Mouse (Mus musculus): ENCODE results near the gene Fam243.

The Fam243 gene

GRCm38 (mm10) chr16:92321341-92321740 lies at the start of gene Fam243:
TSS of gene Fam243 (minus strand) at chr16:92321441.
- no peak for DNase-seq (ENCODE audit: low read depth, low spot score)

DNA sequence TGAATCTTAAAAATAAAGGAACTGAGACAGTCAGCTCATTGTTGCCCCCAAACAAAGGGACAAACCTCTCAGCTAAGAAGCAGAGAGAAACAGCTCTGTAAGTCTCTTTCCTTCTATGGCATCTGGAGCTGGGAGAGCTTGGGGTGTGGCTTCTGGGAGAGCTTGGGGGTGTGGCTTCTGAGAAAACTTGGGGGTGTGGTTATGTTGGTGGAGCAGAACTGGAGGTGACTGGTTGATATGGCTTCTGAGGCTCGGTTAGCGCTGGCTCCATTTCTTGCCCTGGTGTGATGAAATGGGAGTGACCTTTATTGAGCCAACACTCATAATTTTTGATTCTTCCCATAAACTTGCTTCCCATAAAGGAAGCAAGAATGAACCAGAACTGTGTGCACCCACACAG lies 48.0 kb upstream of the Fam243 start:
- no peak for DNase-seq (ENCODE audit: low read depth, low spot score)

DNA sequence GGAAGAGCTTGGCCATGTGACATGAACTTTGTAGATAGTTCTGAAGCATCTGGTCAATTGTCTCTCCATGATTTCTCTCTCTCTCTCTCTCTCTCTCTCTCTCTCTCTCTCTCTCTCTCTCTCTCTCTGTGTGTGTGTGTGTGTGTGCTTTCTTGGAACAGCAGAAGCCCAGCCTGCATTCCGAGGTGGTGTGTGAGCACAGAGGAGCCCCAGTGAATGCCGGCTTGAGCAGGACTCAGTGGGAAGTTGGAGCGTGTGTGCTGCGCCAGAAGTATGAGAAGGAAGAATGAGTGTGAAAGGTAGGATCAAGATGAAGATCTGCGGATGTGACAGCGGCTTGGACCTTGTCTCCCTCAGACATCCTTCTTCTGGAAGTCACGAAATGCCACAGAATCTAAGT lies 44.2 kb upstream of the Fam243 start:
- DNase-seq (ENCODE audit: low read depth, low spot score) = no peak

DNA sequence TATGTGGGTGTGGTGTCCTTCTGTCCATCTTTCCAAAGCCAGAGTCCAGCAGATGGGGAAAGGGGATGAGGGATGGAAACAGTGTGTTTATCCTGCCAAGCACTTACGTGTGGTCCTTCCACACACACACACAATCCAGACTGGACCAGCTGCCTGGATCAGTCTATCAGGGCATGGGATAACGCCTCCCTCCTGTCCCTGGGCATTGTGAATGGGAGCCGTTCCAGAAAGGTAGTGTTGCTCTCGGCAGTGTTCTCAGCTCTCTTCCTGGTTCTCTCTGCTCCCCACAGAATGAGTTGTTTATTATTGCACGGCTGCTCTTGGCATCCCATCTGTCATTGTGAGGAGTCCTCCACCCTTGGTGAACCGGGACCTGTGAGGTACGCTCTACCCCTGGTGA lies 39.5 kb upstream of the Fam243 start:
- DNase-seq (ENCODE audit: low read depth, low spot score) = no peak

GRCm38 (mm10) chr16:92359229-92359628 lies 38.0 kb upstream of the Fam243 start, which contains the start of gene Kcne1:
TSS of gene Kcne1 (minus strand) at chr16:92359468.
- no peak for DNase-seq (ENCODE audit: low read depth, low spot score)

- DNase-seq (ENCODE audit: low read depth, low spot score) = no peak
These were observed 37.5 kb upstream of the Fam243 start for GRCm38 (mm10) chr16:92358734-92359133.

GRCm38 (mm10) chr16:92357566-92357965 lies 36.3 kb upstream of the Fam243 start:
- DNase-seq (ENCODE audit: low read depth, low spot score) = no peak

DNA sequence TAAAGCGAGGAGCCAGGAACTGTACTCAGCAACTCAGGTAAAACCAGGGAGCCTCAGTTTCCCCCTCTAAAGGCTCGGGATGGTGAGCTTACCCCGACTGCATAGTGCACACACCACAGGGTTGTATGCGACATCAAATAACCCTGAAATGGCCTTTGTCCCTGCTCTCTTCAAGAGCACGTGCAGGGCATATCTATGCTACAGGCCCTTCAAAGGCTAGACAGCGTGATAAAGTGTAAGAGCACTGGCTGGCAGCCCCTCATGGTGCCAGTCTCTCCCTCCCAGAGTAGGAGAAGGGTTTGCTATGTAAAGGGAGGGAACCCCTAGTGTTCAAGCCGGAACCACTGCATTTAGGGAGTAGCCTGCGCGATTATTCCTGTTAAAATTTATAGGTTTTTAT lies 35.8 kb upstream of the Fam243 start:
- DNase-seq (ENCODE audit: low read depth, low spot score) = no peak

DNA sequence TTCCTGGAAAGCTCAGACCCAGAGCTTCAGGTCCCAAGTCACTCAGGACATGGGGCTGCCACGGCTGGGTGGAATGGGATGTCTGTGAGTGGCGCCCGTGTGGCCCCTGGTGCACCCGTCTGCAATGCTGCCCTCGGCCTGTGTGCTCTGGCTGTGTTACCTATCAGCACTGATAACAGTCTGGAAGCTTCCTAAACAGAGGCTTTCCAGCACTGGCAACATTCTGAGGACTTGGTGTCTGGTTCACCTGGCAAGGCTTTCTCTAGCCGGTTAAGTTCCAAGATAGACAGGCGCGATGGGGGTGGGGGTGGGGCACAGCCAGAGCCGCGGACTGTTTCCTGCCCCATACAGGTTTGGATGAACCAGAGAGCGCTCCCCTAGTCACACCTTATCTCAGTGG lies 34.7 kb upstream of the Fam243 start:
- DNase-seq (ENCODE audit: low read depth, low spot score) = no peak

GRCm38 (mm10) chr16:92355366-92355765 lies 34.1 kb upstream of the Fam243 start:
- no peak for DNase-seq (ENCODE audit: low read depth, low spot score)

DNA sequence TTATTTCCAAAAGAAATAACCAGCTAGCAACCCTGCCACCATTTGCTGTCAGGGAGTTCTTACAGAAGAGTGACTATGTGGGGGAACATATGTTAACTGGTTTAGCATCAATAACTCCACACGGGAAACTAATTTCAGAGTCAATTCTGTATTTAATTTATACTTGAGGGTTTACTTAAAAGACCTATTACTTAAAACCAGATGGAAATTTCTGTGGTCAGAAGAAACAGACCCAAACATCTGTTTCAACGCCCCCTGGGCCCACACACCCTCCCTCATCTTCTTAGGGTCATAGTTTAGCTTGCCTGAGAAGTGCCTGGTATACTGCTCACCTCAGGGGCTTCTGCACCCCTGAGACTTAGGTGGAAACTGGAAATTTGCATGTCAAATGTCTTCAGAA lies 32.7 kb upstream of the Fam243 start:
- no peak for DNase-seq (ENCODE audit: low read depth, low spot score)

DNA sequence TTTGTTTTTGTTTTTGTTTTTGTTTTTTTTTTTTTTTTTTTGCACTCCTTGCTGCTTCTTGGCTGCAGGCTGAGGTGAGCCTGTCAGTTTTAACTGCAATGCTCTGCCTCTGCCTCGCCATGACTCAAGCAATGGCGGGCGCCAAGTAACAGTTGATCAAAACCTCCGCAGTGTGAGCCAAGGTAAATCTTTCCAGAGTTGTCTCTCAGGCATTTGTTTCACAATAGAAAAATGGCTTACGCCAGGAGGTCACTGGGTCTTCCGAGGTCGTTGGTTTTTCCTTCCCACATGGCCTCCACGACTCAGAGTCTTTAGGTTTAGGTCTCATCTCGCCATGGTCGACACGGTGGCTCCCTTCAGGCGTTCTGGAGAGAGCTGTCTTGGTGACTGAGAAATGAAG lies 32.1 kb upstream of the Fam243 start:
- DNase-seq (ENCODE audit: low read depth, low spot score) = no peak

- DNase-seq (ENCODE audit: low read depth, low spot score) = no peak
These were observed 27.7 kb upstream of the Fam243 start for GRCm38 (mm10) chr16:92348941-92349340.

DNA sequence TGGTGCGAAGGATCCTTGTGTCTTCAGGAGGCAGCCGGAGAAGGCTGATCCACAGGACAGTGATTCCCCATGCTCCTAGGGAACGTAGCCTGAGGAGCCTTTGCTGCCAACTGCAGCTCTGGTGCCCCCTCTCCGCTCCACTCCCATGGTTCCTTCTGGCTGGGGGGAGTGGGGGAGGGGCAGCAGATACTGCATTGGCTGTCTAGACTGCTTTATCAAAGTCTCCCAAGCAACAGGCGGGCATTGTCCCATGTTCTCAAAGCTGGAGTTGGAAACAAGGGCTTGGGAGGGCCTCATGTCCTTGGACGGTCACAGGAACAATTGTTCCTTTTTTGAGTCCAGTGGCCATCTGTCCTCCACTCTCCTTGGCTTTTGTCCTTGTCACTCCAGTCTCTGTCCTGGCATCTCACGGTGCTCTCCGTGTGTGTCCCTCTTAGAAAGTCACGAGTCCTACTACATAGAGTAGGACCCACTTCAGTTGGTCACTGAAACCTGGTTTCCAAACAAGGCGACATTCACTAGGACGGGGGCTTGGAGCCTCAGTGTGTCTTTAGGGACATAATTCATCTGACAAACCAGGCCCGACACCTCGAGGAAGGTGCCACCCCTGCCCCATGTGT lies 25.2 kb upstream of the Fam243 start:
- DNase-seq (ENCODE audit: low read depth, low spot score) = no peak

- DNase-seq (ENCODE audit: low read depth, low spot score) = no peak
These were observed 23.9 kb upstream of the Fam243 start for GRCm38 (mm10) chr16:92345177-92345576.

- peak; percentile 63 for DNase-seq (ENCODE audit: low read depth, low spot score)
These were observed 19.6 kb upstream of the Fam243 start for GRCm38 (mm10) chr16:92340612-92341511.

GRCm38 (mm10) chr16:92336280-92336679 lies 15.0 kb upstream of the Fam243 start:
- DNase-seq (ENCODE audit: low read depth, low spot score) = peak; percentile 80

- no peak for DNase-seq (ENCODE audit: low read depth, low spot score)
These were observed 13.4 kb upstream of the Fam243 start for GRCm38 (mm10) chr16:92334600-92334999.

GRCm38 (mm10) chr16:92330966-92331365 lies 9.7 kb upstream of the Fam243 start:
- no peak for DNase-seq (ENCODE audit: low read depth, low spot score)

- no peak for DNase-seq (ENCODE audit: low read depth, low spot score)
These were observed 6.7 kb upstream of the Fam243 start for GRCm38 (mm10) chr16:92327911-92328310.

GRCm38 (mm10) chr16:92325062-92325406 lies 3.8 kb upstream of the Fam243 start:
- DNase-seq (ENCODE audit: low read depth, low spot score) = no peak

GRCm38 (mm10) chr16:92324309-92325061 lies 3.2 kb upstream of the Fam243 start:
- DNase-seq (ENCODE audit: low read depth, low spot score) = no peak
